Mouse (Mus musculus) cerebellum, adult 2 months (tissue): ENCODE measurements around the gene Tgfb1i1.

ENCODE experiments used
- CTCF ChIP-seq: fragments of 200-500 bp; IDR thresholded peaks from 2 replicates; pipeline ENCODE4 v1.5.1; 2011; ENCODE audit warnings: low read depth, mild to moderate bottlenecking, control low read depth, low read length, moderate library complexity, borderline replicate concordance; ENCODE audit not compliant: insufficient read depth
- POLR2A ChIP-seq: fragments of 200-500 bp; IDR thresholded peaks from 2 replicates; pipeline ENCODE4 v1.6.1; 2011; ENCODE audit warnings: low read length, control low read depth, borderline replicate concordance; ENCODE audit not compliant: insufficient read depth

GRCm38 (mm10) chr7:128237927-128238778, 8.5 kb upstream of the Tgfb1i1 start, which contains the start of gene 9130023H24Rik:
- TF ChIP-seq CTCF, result 0 out of 2 replicates have a peak, but pooled peaks have one; percentile 3
- peak; percentile 49; the same call in 1 of the 2 replicates for TF ChIP-seq POLR2A
